Mouse (Mus musculus) megakaryocyte-erythroid progenitor cell, adult 5 weeks (primary cell): Measurements from ENCODE around the gene Bpifa3. TPM values are rescaled to one million over a fixed set of nuclear protein-coding genes. Genes with fewer than 3 reads are reported as not detected.

ENCODE experiments used
- polyA plus RNA-seq: library from polyadenylated mRNA; stranded (reverse); fragments of >175 nt; gene quantifications from 2 replicates; pipeline ENCODE4 v1.2.3, GENCODE M21; 2012

Gene Bpifa3
- polyA plus RNA-seq = not detected in 2 replicates

GRCm38 (mm10) chr2:154130120-154130519 is at the start of gene Bpifa3:
Gene Bpifa3, plus strand, starts transcription at chr2:154130336.

GRCm38 (mm10) chr2:154142580-154142979 is 12.4 kb downstream of the Bpifa3 start, which contains the start of gene Bpifa1:
Gene Bpifa1, plus strand, starts transcription at chr2:154142880.

GRCm38 (mm10) chr2:154162307-154162706 is 32.2 kb downstream of the Bpifa3 start, which contains the start of gene Bpifa5:
Gene Bpifa5, plus strand, starts transcription at chr2:154162607.

Other genes starting within 250 kb of the Bpifa3 start
- not detected in 2 replicates for gene Bpifb6, start 229.9 kb upstream of the Bpifa3 start, polyA plus RNA-seq
- gene Bpifb3, start 212.1 kb upstream of the Bpifa3 start, polyA plus RNA-seq = not detected in 2 replicates
- not detected in 2 replicates for gene Bpifb4, start 192.1 kb upstream of the Bpifa3 start, polyA plus RNA-seq
- gene Bpifa6, start 155.4 kb upstream of the Bpifa3 start, polyA plus RNA-seq = not detected in 2 replicates
- not detected in 2 replicates for gene Bpifa2, start 122.1 kb upstream of the Bpifa3 start, polyA plus RNA-seq
- gene Bpifa1, start 12.5 kb downstream of the Bpifa3 start, polyA plus RNA-seq = not detected in 2 replicates
- gene Bpifa5, start 32.3 kb downstream of the Bpifa3 start, polyA plus RNA-seq = not detected in 2 replicates
- not detected in 2 replicates for gene Bpifb1, start 60.5 kb downstream of the Bpifa3 start, polyA plus RNA-seq
- 0.13 and 0.18 TPM in 2 replicates for gene Bpifb5, start 93.4 kb downstream of the Bpifa3 start, polyA plus RNA-seq
- not detected in 2 replicates for gene Bpifb9a, start 127.5 kb downstream of the Bpifa3 start, polyA plus RNA-seq
- not detected in 2 replicates for gene Bpifb9b, start 176.9 kb downstream of the Bpifa3 start, polyA plus RNA-seq
- 0.35 and 0.51 TPM in 2 replicates for gene Cdk5rap1, start 242.7 kb downstream of the Bpifa3 start, polyA plus RNA-seq